Mouse (Mus musculus) forebrain, embryonic 12.5 days (tissue): ENCODE data around the gene Cadm1. TPM values are rescaled to one million over a fixed set of nuclear protein-coding genes. Genes with fewer than 3 reads are reported as not detected.

Source experiments
- ATAC-seq: fragments of 200-750 bp; cut with Nextera tagmentation; 2 replicates; pipeline ENCODE4 v1.8.0; 2017; ENCODE audit warnings: moderate TSS enrichment; ENCODE audit not compliant: low FRiP score
- H3K27ac ChIP-seq: fragments of 300-500 bp; sonication (generic); 2 replicates; pipeline ENCODE4 v1.5.1; 2016; ENCODE audit warnings: mild to moderate bottlenecking
- H3K27me3 ChIP-seq: fragments of 300-500 bp; sonication (generic); 2 replicates; pipeline ENCODE4 v1.6.1; 2016; ENCODE audit warnings: mild to moderate bottlenecking
- H3K36me3 ChIP-seq: fragments of 300-500 bp; sonication (generic); replicated peaks from 2 replicates; pipeline ENCODE4 v1.6.1; 2016; ENCODE audit warnings: mild to moderate bottlenecking
- H3K4me1 ChIP-seq: fragments of 300-500 bp; sonication (generic); 2 replicates; pipeline ENCODE4 v1.6.1; 2016
- H3K4me2 ChIP-seq: fragments of 300-500 bp; sonication (generic); 2 replicates; pipeline ENCODE4 v1.6.1; 2016; ENCODE audit warnings: mild to moderate bottlenecking, moderate library complexity
- H3K4me3 ChIP-seq: fragments of 300-500 bp; sonication (generic); replicated peaks from 2 replicates; pipeline ENCODE4 v1.5.1; 2016; ENCODE audit warnings: mild to moderate bottlenecking
- H3K9ac ChIP-seq: fragments of 300-500 bp; sonication (generic); 2 replicates; pipeline ENCODE4 v1.6.1; 2016; ENCODE audit warnings: mild to moderate bottlenecking
- H3K9me3 ChIP-seq: fragments of 300-500 bp; sonication (generic); 2 replicates; pipeline ENCODE4 v1.6.1; 2016
- WGBS: fragments of 180-500 bp; shearing (Covaris S2); methylation state at CpG from one replicate; pipeline ENCODE4 v1.1.7; 2016; 5-methylcytosine and 5-hydroxymethylcytosine counted together
- polyA plus RNA-seq: library from polyadenylated mRNA; unstranded; fragments of >200 nt; fragmentation: Nextera tagmentation; extraction: Ambion mirVana; gene quantifications from 2 replicates; pipeline ENCODE4 v1.2.1, GENCODE M21; 2016

Cadm1 gene
- polyA plus RNA-seq, 1 experiment from 2014 or later = 99.8 TPM

DNA sequence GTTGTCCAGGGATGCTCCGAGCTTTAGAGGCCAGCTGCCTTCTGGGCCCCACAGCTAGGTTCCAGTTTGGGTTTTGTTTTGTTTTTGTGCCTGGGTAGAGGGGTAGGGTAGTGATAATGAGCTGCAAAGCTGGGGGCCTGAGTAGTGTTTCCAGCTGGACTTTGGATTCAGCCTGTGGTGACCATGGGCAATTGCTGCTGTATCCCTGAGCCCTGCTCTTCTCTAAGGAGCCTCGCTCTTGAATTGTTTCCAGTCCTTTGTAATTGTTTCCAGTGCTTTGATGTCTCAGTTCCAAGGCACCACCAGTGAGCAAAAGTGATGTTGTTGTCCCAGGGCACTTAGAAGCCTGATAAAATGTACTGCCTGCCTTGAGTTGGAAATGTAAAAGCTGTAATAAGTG is 331.8 kb downstream of the Cadm1 start:
- no peak for ATAC-seq
- H3K27ac ChIP-seq = no peak overlapping the region
- H3K36me3 ChIP-seq = no peaks in the 10 kb centered on the region
- H3K4me2 ChIP-seq = no peak overlapping the region
- 36% methylated on average over 2 of the region's 2 CpGs for WGBS
- H3K9me3 ChIP-seq = no peaks in the 10 kb centered on the region
- no peak overlapping the region for H3K9ac ChIP-seq
- peaks cover 38% of the 10 kb centered on the region for H3K4me1 ChIP-seq
- no peak overlapping the region for H3K4me3 ChIP-seq
- peaks cover 26% of the 10 kb centered on the region for H3K27me3 ChIP-seq

DNA sequence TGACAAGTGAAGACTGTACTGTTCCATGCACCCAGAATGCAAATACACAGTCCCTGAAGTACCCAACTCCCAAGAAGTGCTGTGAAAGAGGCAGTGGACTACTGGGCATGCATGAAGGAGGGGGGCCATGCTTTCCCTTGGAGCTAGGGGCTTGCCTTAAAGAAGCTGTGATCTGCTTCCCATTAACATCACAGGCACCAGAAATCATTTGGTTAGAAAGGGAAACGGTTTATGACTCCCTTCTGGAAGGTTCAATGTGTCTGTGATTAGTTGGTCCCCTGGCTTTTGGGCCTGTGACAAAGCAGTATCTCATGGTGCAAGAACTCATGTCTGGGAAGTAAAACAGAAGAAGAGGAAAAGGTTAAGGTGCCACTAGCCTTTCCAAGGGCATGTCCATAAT is 336.0 kb downstream of the Cadm1 start:
- peaks cover 24% of the 10 kb centered on the region for H3K4me1 ChIP-seq
- no peaks in the 10 kb centered on the region for H3K9me3 ChIP-seq
- 52% methylated on average over 1 of the region's 1 CpGs for WGBS
- no peak for ATAC-seq
- no peak overlapping the region for H3K4me2 ChIP-seq
- H3K27me3 ChIP-seq = peaks cover 27% of the 10 kb centered on the region
- H3K4me3 ChIP-seq = no peak overlapping the region
- no peak overlapping the region for H3K27ac ChIP-seq
- H3K36me3 ChIP-seq = no peaks in the 10 kb centered on the region
- H3K9ac ChIP-seq = no peak overlapping the region

DNA sequence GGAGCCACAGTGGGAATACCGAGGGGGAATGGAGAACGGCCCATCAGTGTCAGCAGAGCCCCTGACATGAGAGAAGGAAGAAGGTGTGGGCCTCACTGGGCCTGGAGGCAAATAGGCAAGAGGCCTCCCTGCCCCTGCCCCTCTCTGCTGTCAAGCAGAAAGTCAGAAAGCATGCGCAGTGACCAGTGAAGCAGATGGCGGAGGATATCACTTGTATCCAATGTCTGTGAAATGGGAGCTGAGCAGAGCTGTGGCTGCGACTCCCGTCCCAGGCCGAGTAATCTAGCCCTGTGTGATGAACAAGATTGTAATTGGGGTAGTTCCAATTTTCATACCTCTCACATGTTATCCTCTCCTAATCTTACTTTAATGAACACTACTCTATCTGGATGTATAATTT is 337.5 kb downstream of the Cadm1 start:
- H3K27ac ChIP-seq = no peak overlapping the region
- whole genome bisulfite sequencing = 84% methylated on average over 7 of the region's 7 CpGs

DNA sequence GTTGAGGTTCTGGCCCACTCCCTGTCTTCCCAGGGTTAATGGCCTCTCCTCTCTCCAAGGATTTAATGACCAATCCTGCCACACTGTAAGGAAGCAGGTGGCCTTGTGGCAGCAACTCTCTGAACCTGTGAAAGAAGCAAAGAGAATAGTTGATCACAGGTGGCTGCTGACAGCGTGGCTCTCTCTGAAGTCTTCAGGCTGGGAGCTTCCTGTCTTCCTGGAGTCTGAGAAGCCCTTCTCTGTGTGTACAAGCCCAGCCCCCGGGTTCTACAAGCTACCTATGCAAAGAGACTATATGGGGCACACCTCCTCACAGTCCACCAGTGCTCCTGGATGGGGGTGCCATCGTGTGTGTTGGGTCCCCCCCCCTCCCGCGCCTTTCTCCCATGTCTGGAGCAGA is 339.7 kb downstream of the Cadm1 start:
- Histone ChIP-seq H3K36me3 (no peaks in the 10 kb centered on the region), H3K4me1 (peaks cover 15% of the 10 kb centered on the region), H3K4me3 (no peak overlapping the region), H3K27ac (no peak overlapping the region), H3K9me3 (no peaks in the 10 kb centered on the region), H3K27me3 (peaks cover 24% of the 10 kb centered on the region), H3K9ac (no peak overlapping the region), H3K4me2 (no peak overlapping the region)
- WGBS = 88% methylated on average over 5 of the region's 5 CpGs
- ATAC-seq = no peak

More for the DNA sequence above, 337.5 kb downstream of the Cadm1 start:
- peaks cover 27% of the 10 kb centered on the region for H3K27me3 ChIP-seq
- H3K4me1 ChIP-seq = peaks cover 13% of the 10 kb centered on the region; the same call in 1 of the 2 replicates
- no peak overlapping the region for H3K4me3 ChIP-seq
- H3K36me3 ChIP-seq = no peaks in the 10 kb centered on the region
- no peak for ATAC-seq
- H3K4me2 ChIP-seq = no peak overlapping the region
- no peak overlapping the region for H3K9ac ChIP-seq
- H3K9me3 ChIP-seq = no peaks in the 10 kb centered on the region

DNA sequence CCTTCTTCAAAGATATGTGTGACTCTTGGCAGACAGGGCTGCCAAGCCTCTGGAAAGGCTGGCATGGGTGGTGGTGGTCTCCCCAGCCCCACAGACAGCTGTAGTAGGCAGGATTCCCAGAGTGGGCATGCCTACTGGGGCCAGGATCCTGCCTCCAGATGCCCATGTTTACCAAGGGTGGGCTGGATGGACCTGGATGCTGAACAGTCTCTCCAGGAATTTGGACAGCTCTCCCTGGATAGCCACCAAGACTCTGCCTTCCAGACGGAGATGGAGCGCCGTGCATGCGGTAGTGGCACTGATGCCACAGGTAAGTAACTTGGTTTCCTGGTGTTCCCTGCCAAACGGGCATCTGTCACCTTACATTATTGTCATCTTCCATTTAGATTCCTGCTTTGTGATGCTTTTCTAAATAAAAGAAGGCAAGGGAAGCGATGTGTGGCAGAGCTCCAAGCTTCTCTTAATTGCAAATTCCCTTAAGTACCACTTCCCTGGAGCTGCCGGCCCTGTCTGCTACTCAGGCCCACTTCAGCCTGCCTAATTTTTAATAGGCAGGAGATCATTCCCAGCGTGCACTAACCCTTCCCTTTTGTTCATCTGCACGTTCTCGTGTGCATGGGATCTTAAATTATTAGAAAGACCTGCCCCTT is 346.7 kb downstream of the Cadm1 start:
- 0 out of 2 replicates have a peak overlapping the region, but pooled peaks have one; percentile 8 for H3K4me2 ChIP-seq
- no peak overlapping the region for H3K4me3 ChIP-seq
- H3K4me1 ChIP-seq = peaks cover 22% of the 10 kb centered on the region
- peaks cover 13% of the 10 kb centered on the region for H3K27me3 ChIP-seq
- peak overlapping the region; percentile 42; the same call in 1 of the 2 replicates for H3K27ac ChIP-seq
- ATAC-seq = no peak
- WGBS = 35% methylated on average over 10 of the region's 10 CpGs
- H3K9me3 ChIP-seq = no peaks in the 10 kb centered on the region
- H3K36me3 ChIP-seq = no peaks in the 10 kb centered on the region
- no peak overlapping the region for H3K9ac ChIP-seq

DNA sequence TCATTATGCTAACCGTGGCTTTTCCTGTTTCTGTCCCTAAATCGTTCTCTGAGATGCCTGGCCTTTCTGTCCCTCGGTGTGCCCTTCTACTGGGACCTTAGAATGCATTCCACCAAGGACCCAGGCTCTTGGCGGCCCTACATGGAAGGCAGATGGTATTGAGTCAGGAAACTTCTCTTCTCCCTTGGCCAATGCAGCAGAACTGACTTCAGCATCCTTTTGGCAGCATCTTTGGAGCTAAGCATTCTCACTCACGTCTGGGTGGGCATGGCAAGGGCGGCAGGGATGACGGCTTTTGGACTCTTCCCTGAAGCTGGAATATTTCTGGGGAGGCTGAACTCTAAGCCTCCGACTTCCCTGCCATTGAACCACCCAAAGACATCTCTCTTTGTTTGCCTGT is 350.2 kb downstream of the Cadm1 start:
- H3K4me1 ChIP-seq = peaks cover 24% of the 10 kb centered on the region
- no peak overlapping the region for H3K4me3 ChIP-seq
- no peak overlapping the region for H3K4me2 ChIP-seq
- 83% methylated on average over 8 of the region's 8 CpGs for WGBS
- no peak overlapping the region for H3K27ac ChIP-seq
- H3K9me3 ChIP-seq = no peaks in the 10 kb centered on the region
- peaks cover 22% of the 10 kb centered on the region for H3K27me3 ChIP-seq
- no peak overlapping the region for H3K9ac ChIP-seq
- no peaks in the 10 kb centered on the region for H3K36me3 ChIP-seq
- ATAC-seq = no peak

DNA sequence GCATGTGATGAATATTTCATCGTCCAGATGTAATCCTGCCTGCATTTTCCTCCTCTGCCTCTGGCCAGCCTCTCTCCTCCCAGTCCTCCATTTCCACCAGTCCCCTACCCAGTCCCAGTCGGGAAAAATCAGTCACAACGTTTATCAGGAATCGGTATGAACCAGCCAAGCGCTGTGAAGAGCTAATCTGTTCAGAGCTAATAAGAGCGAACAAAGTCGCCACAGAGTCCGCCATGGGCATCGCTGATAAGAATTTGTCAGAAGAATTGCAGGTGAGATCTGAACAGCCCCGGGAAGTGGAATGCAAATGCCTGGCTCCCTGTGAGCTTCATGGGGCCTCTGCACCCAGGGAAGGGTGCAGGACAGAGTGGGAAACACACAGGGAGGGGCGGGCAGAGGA is 352.4 kb downstream of the Cadm1 start:
- H3K27me3 ChIP-seq = peaks cover 34% of the 10 kb centered on the region
- no peak overlapping the region for H3K9ac ChIP-seq
- peaks cover 11% of the 10 kb centered on the region for H3K4me1 ChIP-seq
- no peak overlapping the region for H3K4me2 ChIP-seq
- no peaks in the 10 kb centered on the region for H3K9me3 ChIP-seq
- H3K36me3 ChIP-seq = no peaks in the 10 kb centered on the region
- WGBS = 75% methylated on average over 11 of the region's 11 CpGs
- H3K4me3 ChIP-seq = no peak overlapping the region
- no peak overlapping the region for H3K27ac ChIP-seq
- ATAC-seq = no peak

DNA sequence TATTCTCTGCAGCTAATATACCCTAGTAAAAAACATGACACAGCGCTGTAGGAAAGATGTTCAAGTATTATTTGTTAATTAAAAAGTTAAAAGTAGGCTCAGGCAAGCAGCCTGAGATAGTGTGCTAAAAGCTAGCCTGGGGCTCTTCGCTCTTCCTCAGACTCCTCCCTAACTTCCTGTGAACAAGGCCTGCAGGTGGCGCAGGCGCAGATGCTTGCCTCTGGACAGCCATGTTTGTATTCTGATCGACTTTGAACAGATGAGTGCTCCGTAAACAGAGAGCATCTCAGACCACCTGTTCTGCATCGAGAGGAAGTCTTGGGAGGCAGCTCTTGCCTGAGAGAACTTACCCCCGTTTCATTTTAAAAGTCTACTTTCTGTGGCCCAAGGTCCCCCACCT is 361.7 kb downstream of the Cadm1 start:
- no peak overlapping the region for H3K4me3 ChIP-seq
- no peak overlapping the region for H3K27ac ChIP-seq
- ATAC-seq = no peak
- H3K36me3 ChIP-seq = no peaks in the 10 kb centered on the region
- H3K27me3 ChIP-seq = peaks cover 68% of the 10 kb centered on the region
- H3K9ac ChIP-seq = no peak overlapping the region
- H3K4me2 ChIP-seq = no peak overlapping the region
- peaks cover 7% of the 10 kb centered on the region; the same call in 1 of the 2 replicates for H3K4me1 ChIP-seq
- H3K9me3 ChIP-seq = no peaks in the 10 kb centered on the region
- 81% methylated on average over 8 of the region's 8 CpGs for WGBS

DNA sequence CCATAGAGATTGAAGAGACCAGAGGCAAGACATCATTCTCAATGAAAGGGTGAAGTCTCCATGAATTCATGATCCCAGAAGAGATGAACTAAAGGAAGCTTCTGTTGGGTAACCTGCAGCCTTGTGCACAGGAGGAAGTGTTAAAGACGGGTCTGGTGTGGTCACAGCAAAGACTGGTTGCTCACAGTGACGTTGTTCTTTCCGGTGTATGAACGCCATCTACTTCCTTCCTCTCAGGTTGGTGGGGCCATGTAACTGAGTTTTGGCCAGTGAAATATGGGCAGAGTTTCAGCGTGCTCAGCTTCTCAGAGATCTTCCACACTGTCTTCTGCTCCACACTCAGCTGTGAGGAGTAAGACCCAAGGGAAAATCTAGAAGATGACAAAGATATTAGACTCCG is 363.0 kb downstream of the Cadm1 start:
- WGBS = 93% methylated on average over 6 of the region's 6 CpGs
- no peak for ATAC-seq
- Histone ChIP-seq H3K27ac (no peak overlapping the region), H3K4me2 (no peak overlapping the region), H3K36me3 (no peaks in the 10 kb centered on the region), H3K27me3 (peaks cover 78% of the 10 kb centered on the region), H3K4me3 (no peak overlapping the region), H3K4me1 (peaks cover 7% of the 10 kb centered on the region; the same call in 1 of the 2 replicates), H3K9ac (no peak overlapping the region), H3K9me3 (no peaks in the 10 kb centered on the region)

DNA sequence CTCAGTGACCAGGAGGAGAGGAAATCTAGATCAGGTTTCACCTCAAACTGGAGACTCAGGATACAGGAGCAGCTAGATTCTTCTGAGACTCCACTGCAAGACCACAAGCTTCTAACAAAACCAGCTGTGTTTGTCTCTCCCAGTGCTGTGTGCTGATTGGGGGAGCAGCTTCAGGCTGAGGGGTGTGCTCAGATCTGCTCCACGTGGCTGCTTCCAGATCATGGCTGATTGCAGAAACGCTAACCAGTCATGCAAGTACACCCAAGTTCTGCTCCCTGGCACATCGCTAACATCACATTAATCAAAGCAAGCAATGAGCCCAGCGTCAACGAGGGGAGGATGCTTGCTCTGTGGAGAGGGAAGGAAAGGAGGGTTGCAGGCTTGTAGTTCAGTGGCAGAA is 364.1 kb downstream of the Cadm1 start:
- no peak overlapping the region for H3K4me2 ChIP-seq
- H3K27me3 ChIP-seq = peaks cover 81% of the 10 kb centered on the region
- ATAC-seq = no peak
- no peak overlapping the region for H3K27ac ChIP-seq
- H3K4me1 ChIP-seq = peaks cover 7% of the 10 kb centered on the region; the same call in 1 of the 2 replicates
- H3K4me3 ChIP-seq = no peak overlapping the region
- H3K9me3 ChIP-seq = no peaks in the 10 kb centered on the region
- 66% methylated on average over 5 of the region's 5 CpGs for WGBS
- no peak overlapping the region for H3K9ac ChIP-seq
- no peaks in the 10 kb centered on the region for H3K36me3 ChIP-seq

DNA sequence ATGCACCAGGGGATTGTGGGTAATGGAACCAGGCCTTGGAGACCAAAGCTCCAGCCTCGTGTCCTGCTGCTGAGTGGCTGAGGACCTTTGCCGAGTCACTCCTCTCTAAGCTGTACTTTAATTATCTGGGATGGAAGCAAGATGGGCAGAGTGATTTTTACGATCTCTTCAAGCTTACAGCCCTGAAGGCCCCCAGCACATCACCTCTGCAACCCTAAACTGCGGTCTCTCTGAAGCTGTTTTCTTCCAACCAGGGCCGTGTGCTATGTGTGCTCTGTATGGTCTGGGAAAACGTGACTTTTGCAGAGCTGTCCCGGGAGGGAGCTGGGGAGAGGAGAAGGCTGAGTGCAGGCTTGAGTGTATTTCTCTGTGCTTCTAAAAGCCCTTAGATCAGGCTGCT is 364.7 kb downstream of the Cadm1 start:
- Histone ChIP-seq H3K4me2 (no peak overlapping the region), H3K9ac (no peak overlapping the region), H3K4me3 (no peak overlapping the region), H3K9me3 (no peaks in the 10 kb centered on the region), H3K4me1 (peaks cover 11% of the 10 kb centered on the region), H3K27me3 (peaks cover 86% of the 10 kb centered on the region), H3K27ac (no peak overlapping the region), H3K36me3 (no peaks in the 10 kb centered on the region)
- ATAC-seq = no peak
- 33% methylated on average over 7 of the region's 7 CpGs for WGBS

DNA sequence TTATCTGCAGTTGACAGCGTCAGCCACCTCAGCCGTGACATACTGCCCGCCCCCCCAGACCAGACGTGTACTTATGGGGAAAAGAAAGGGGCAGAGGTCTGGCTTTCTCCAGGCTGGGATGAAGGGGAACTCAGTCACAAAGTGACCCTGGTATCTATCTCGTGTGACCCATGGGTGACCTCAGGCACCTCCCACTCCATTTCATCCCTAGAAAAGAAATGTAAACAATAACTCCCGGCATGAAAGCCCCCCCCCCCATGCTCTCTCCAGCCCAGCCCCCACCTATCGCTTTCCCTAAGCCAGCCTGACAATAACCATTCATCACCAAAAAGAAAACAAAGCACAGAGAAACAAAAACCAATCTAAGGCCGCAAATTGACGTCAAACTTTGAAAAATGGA is 365.1 kb downstream of the Cadm1 start:
- Histone ChIP-seq H3K27ac (no peak overlapping the region), H3K27me3 (peaks cover 88% of the 10 kb centered on the region), H3K4me1 (peaks cover 14% of the 10 kb centered on the region), H3K4me3 (no peak overlapping the region), H3K9ac (no peak overlapping the region), H3K9me3 (no peaks in the 10 kb centered on the region), H3K4me2 (no peak overlapping the region), H3K36me3 (no peaks in the 10 kb centered on the region)
- 5% methylated on average over 9 of the region's 9 CpGs for WGBS
- no peak for ATAC-seq

DNA sequence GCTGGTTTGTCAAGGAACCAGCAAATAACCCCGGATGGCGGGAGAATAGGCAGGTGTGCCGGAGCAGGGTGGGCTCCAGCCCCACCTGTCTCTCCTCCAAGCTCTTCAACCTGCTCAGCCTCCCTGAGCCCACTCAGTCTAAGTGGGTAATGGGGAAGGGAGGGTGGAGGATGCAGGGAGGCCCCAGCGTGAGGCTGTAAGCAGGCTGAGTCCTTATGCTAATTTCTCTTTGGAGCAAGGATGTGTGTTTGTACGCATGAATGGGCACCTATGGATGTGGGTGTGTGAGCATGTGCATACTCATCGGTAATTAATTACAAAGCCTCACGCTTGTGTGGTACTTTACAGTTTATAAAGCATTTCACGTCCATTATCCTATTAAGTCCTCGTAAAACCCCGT is 370.8 kb downstream of the Cadm1 start:
- H3K27ac ChIP-seq = peak overlapping the region; percentile 65
- H3K4me1 ChIP-seq = peaks cover 43% of the 10 kb centered on the region
- H3K9me3 ChIP-seq = no peaks in the 10 kb centered on the region
- H3K27me3 ChIP-seq = peaks cover 86% of the 10 kb centered on the region
- no peak overlapping the region for H3K4me3 ChIP-seq
- peak overlapping the region; percentile 11; the same call in 1 of the 2 replicates for H3K4me2 ChIP-seq
- H3K9ac ChIP-seq = no peak overlapping the region
- peak; percentile 87 for ATAC-seq
- 23% methylated on average over 10 of the region's 10 CpGs for WGBS
- H3K36me3 ChIP-seq = no peaks in the 10 kb centered on the region
